11 mouse cellular contexts compared by ENCODE assay signal in the genomic region with DNA sequence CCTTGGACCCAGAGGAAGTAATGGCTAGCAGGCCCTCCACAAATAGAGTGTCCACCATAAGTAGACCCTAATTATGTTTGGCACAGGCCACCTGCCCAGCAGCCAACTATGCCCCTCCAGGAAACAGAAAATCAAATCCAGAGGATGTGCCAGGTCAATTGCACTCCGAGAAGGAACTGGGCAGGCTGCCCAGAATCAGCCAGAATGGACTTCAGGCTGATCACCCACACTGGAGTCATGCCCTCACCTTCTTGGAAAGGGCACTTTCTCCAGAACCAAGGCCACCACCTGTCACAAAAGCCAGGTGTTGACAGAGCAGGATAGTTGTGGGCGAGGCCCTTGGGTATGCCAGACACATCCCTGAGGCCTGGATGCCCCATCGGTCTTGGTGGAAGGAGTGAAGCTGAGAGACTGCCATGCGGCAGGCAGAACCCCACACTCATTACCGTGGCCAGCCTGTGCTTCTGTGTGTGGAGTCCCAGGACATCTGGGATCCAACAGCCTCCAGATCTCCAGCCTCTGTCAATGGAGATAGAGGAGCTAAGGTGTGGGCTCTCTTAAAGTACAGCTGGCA.
DNase-seq lines count a peak whose midpoint lies in the region; ATAC-seq and TF ChIP-seq lines count a peak whose summit lies in the region.
"Had no signal": no experiment of that assay in that cellular context is flagged by ENCODE, and none has a peak within 500 bp of the region (broad histone marks: within the 10 kb centered on the region; RNA-seq: fewer than 3 reads in every experiment).

No protein-coding gene starts in this region.

- peak; percentile 35 to 55 for DNase-seq in cerebellum, postnatal 25 days
- no peak for DNase-seq in cerebellum, adult 11 months
- peak; percentile 60 for DNase-seq in liver, postnatal 0 days
- DNase-seq in liver: no peak
- DNase-seq in heart, postnatal 10 days: peak; percentile 81 to 85
- peak; percentile 50 for DNase-seq in lung, postnatal 25 days (ENCODE audit: low spot score)
- no peak for DNase-seq in urinary bladder, postnatal 10 days (ENCODE audit: low spot score)

- TF ChIP-seq EP300 in liver, postnatal 0 days (IDR thresholded peaks at IDR 0.05; ENCODE audit: low read depth): no peak

- H3K9ac ChIP-seq in liver, postnatal 0 days (replicated peaks): no peak overlapping the region
- H3K9ac ChIP-seq: embryonic facial prominence, embryonic 13.5 days; liver, embryonic 14.5 days had no signal

- no peaks in the 10 kb centered on the region for H3K27me3 ChIP-seq in liver, postnatal 0 days (ENCODE audit: insufficient read depth, low read length)
- H3K27me3 ChIP-seq: embryonic facial prominence, embryonic 13.5 days had no signal

- H3K4me1 ChIP-seq in liver, postnatal 0 days (ENCODE audit: insufficient read depth): peaks cover 32% of the 10 kb centered on the region

- no peak for TF ChIP-seq CTCF in liver, postnatal 0 days (IDR thresholded peaks at IDR 0.05; ENCODE audit: low read depth)

- no peaks in the 10 kb centered on the region for H3K9me3 ChIP-seq in liver, postnatal 0 days (ENCODE audit: low read length)
- H3K9me3 ChIP-seq: embryonic facial prominence, embryonic 13.5 days had no signal

- intact Hi-C loops in heart, postnatal 10 days (cut with DNase I): loop anchor here (5.0 kb wide), 1 partner anchor 71 kb away; no protein-coding TSS in a partner anchor

- H3K36me3 ChIP-seq in liver, postnatal 0 days (replicated peaks; ENCODE audit: insufficient read depth, low read length): no peaks in the 10 kb centered on the region
- H3K36me3 ChIP-seq: embryonic facial prominence, embryonic 13.5 days had no signal

- no peak overlapping the region for H3K4me2 ChIP-seq in liver, postnatal 0 days (ENCODE audit: low read depth, low read length)
- H3K4me2 ChIP-seq: embryonic facial prominence, embryonic 13.5 days had no signal

- peak; percentile 51 for ATAC-seq in liver, postnatal 0 days
- no peak for ATAC-seq in CD4-positive, CD25-positive, alpha-beta regulatory T cell, adult 4 months
- ATAC-seq: activated CD4-positive, CD25-positive, alpha-beta regulatory T cell, adult 4 months had no signal

- H3K4me3 ChIP-seq in liver, postnatal 0 days (ENCODE audit: low read depth, low read length): no peak overlapping the region
- H3K4me3 ChIP-seq: embryonic facial prominence, embryonic 13.5 days had no signal

- H3K27ac ChIP-seq in liver, postnatal 0 days (ENCODE audit: low read depth): peak overlapping the region; percentile 68
- H3K27ac ChIP-seq: embryonic facial prominence, embryonic 13.5 days; liver, embryonic 14.5 days had no signal

- 64% methylated on average over 5 of the region's 5 CpGs for WGBS in liver, postnatal 0 days (ENCODE audit: insufficient replicate concordance)

Comparison
In these comparisons a context has a peak if more than half of its experiments do, and no peak if none do; other contexts are left out.
1. DNase-seq: peak in cerebellum, postnatal 25 days (2 of 2), liver, postnatal 0 days (single experiment), heart, postnatal 10 days (2 of 2) and lung, postnatal 25 days (single experiment); none in cerebellum, adult 11 months (single experiment), liver (single experiment) and urinary bladder, postnatal 10 days (single experiment).